Mouse (Mus musculus) MEL (cell line): Measurements from ENCODE around the gene Slc24a4.

Source experiments
- CHD2 ChIP-seq: IDR thresholded peaks from 2 replicates; pipeline ENCODE4 v1.6.1; 2011; ENCODE audit warnings: low read length, improper control_type of control experiment
- CTCF ChIP-seq, 3 experiments: IDR thresholded peaks in 2 of 3; conservative IDR thresholded peaks in 1 of 3; 2 replicates each; pipeline ENCODE4 v1.5.1; 2011 to 2012; ENCODE audit warnings: low read length in 3 of 3, low read depth in 2 of 3, mild to moderate bottlenecking in 2 of 3, improper control_type of control experiment in 1 of 3, inconsistent platforms in 1 of 3, mixed read lengths in 1 of 3, moderate library complexity in 1 of 3; ENCODE audit not compliant: control insufficient read depth in 1 of 3, insufficient read depth in 1 of 3, poor library complexity in 1 of 3, severe bottlenecking in 1 of 3
- EP300 ChIP-seq, 2 experiments: IDR thresholded peaks; 2 replicates each; pipeline ENCODE4 v1.6.1; 2011; ENCODE audit warnings: improper control_type of control experiment in 2 of 2, low read length in 2 of 2, low read depth in 1 of 2, mild to moderate bottlenecking in 1 of 2
- MXI1 ChIP-seq: IDR thresholded peaks from 2 replicates; pipeline ENCODE4 v1.6.1; 2011; ENCODE audit warnings: mild to moderate bottlenecking, low read depth, low read length, improper control_type of control experiment
- POLR2AphosphoS5 ChIP-seq: IDR thresholded peaks from 2 replicates; pipeline ENCODE4 v1.6.1; 2012; ENCODE audit warnings: low read depth, borderline replicate concordance, mild to moderate bottlenecking, inconsistent platforms, low read length, moderate library complexity, mixed read lengths
- TCF12 ChIP-seq: IDR thresholded peaks from 2 replicates; pipeline ENCODE4 v1.6.1; 2014; ENCODE audit warnings: low read depth, mild to moderate bottlenecking, inconsistent platforms, low read length, improper control_type of control experiment, moderate library complexity
- ZKSCAN1 ChIP-seq: IDR thresholded peaks from 2 replicates; pipeline ENCODE4 v1.6.1; 2012; ENCODE audit warnings: low read depth, mild to moderate bottlenecking, inconsistent platforms, low read length, improper control_type of control experiment, moderate library complexity
- ZMIZ1 ChIP-seq: IDR thresholded peaks from 2 replicates; pipeline ENCODE4 v1.6.1; 2012; ENCODE audit warnings: low read depth, mild to moderate bottlenecking, inconsistent platforms, low read length, improper control_type of control experiment, moderate library complexity

- no peak for TF ChIP-seq EP300 (IDR thresholded peaks at IDR 0.05; ENCODE audit: low read depth in 1 of 2, low read length in 2 of 2)
- no peak for TF ChIP-seq CHD2
- TF ChIP-seq CTCF (IDR thresholded peaks at IDR 0.05 in 2 of 3, conservative IDR thresholded peaks at IDR 0.05 in 1 of 3; ENCODE audit: control insufficient read depth in 1 of 3, insufficient read depth in 1 of 3, low read depth in 2 of 3, low read length in 3 of 3, poor library complexity in 1 of 3, severe bottlenecking in 1 of 3): no peak
- no peak for TF ChIP-seq ZKSCAN1
- TF ChIP-seq TCF12: no peak
- TF ChIP-seq ZMIZ1: no peak
- TF ChIP-seq POLR2AphosphoS5: no peak
- no peak for TF ChIP-seq MXI1
Measured at GRCm38 (mm10) chr12:102129508-102130030, 1.0 kb downstream of the Slc24a4 start.
